Mouse (Mus musculus) T-helper 2 cell (primary cell): ENCODE data around the gene Olfr652.

Source experiments
- in situ Hi-C: fragments of 300-600 bp; cut with MboI, MseI; formaldehyde crosslinking; loops from one replicate; pipeline ENCODE4 v1.15.1; 2025; ENCODE audit warnings: high pct_unique_total_duplicates

The Olfr652 gene

GRCm38 (mm10) chr7:104560601-104561000 is at the start of gene Olfr652:
Gene Olfr652, plus strand, starts transcription at chr7:104560901.
- in situ Hi-C loops: no loop called here

- in situ Hi-C loops: no loop called here
These were observed 10.9 kb upstream of the Olfr652 start, which contains the start of gene Olfr651 for GRCm38 (mm10) chr7:104549833-104550232. Gene Olfr651, plus strand, starts transcription at chr7:104550133.

GRCm38 (mm10) chr7:104552700-104553099 is 8.0 kb upstream of the Olfr652 start:
- in situ Hi-C loops: no loop called here

- in situ Hi-C loops: loop anchor here (25.0 kb wide), 1 partner anchor 365 kb away; the partner anchor contains the start of gene Trim6
These were observed 16.3 kb downstream of the Olfr652 start, which contains the start of gene Olfr653 for GRCm38 (mm10) chr7:104577014-104577413. Gene Olfr653, plus strand, starts transcription at chr7:104577314.

DNA sequence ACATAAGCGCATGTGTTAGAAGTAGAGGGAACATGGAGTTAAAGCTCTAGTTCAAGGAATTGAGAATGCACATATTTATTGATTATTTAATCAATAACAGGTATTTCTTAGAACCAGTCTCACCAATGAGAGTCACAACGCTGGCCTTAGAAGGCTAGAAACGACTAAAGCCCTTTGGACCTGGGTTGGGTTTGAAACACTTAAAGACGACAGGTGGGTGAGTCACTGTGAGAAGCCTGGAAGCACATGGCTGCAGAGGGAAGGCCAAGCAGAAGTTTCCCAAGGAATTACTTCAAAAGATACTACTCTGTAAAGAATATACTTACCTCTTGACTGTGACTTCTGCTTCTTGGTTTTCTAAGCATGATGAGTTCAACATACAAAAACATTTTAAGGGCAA is 20.1 kb downstream of the Olfr652 start:
- in situ Hi-C loops: loop anchor here (25.0 kb wide), 1 partner anchor 369 kb away; the partner anchor contains the start of gene Trim6

- in situ Hi-C loops: loop anchor here (25.0 kb wide), 1 partner anchor 369 kb away; the partner anchor contains the start of gene Trim6
These were observed 20.7 kb downstream of the Olfr652 start for GRCm38 (mm10) chr7:104581429-104581828.

DNA sequence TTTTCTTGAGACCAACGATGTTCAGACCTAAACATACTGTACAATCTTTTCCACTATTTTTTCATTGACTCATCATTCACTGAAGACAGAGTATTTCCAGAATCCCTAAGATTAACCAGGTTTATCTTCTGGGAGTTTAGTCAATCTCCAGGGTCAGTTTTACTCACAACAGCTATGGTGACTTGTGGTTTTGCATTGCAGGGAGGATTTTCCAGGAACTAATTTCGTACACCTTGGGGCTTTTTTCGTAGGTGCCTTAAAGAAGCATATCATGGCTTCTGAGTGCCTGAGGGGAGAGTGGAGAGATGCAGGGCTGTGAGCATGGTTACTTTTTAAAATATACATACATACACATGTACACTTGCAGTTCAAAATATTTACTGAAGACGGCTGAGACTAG is 26.0 kb downstream of the Olfr652 start, which contains the start of gene Olfr654:
TSS of gene Olfr654 (plus strand) at position 301 of the 400 bp plus-strand sequence.
- in situ Hi-C loops: loop anchor here (25.0 kb wide), 1 partner anchor 374 kb away; the partner anchor contains the start of gene Trim6

- in situ Hi-C loops: loop anchor here (25.0 kb wide), 1 partner anchor 376 kb away; the partner anchor contains the start of gene Trim6
These were observed 27.6 kb downstream of the Olfr652 start for GRCm38 (mm10) chr7:104588274-104588673.

DNA sequence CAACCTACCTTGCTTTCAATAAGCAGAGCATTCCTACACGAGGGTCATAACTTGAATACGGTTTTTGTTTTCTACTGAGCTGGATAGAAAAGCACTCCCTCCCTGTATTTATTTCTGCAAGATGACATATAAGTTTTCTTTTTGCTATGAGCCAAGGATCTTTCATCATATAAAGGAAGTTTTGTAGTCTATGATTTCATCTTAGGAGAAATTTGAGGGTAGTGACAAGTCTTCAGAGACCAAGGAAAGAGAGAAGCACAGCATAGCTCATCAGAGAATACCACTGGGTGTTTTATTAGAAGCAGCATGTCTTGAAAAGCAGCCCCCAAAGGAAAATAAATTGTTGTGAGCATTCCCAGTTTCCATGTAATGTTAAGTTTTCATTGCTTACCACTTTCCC is 41.0 kb downstream of the Olfr652 start, which contains the start of gene Olfr655:
TSS of gene Olfr655 (minus strand) at position 101 of the 400 bp plus-strand sequence.
- in situ Hi-C loops: loop anchor here (5.0 to 10.0 kb wide), 2 partner anchors 149 to 227 kb away; no protein-coding TSS in a partner anchor

DNA sequence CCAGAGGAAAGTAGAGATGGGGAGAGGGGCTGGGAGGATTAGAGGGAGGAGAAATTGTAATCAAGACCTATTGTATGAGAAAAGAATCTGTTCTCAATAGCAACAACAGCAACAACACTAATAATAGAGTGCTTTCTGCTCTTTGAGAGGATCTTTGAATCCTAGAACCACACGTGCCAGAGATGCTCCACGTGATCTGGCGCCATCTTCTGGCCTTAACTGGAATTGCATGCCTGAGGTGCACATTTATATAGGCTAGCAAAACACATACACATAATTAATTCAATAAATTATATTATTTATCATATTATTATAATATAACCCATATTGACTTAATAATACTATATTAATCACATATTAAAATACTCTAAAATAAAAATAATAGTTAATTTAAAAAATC is 42.5 kb downstream of the Olfr652 start:
- in situ Hi-C loops: loop anchor here (5.0 to 10.0 kb wide), 2 partner anchors 151 to 228 kb away; no protein-coding TSS in a partner anchor

- in situ Hi-C loops: loop anchor here (5.0 to 10.0 kb wide), 2 partner anchors 152 to 230 kb away; no protein-coding TSS in a partner anchor
These were observed 44.0 kb downstream of the Olfr652 start for GRCm38 (mm10) chr7:104604727-104605126.

- in situ Hi-C loops: no loop called here
These were observed 53.0 kb downstream of the Olfr652 start, which contains the start of gene Olfr656 for GRCm38 (mm10) chr7:104613655-104614054. Gene Olfr656, plus strand, starts transcription at chr7:104613955.
